Mouse (Mus musculus) C2C12 (cell line): Measurements from ENCODE around the gene Hist1h4h. TPM values are rescaled to one million over a fixed set of nuclear protein-coding genes. Genes with fewer than 3 reads are reported as not detected.
"Not testable (repeated sequence)": the region's sequence is repeated elsewhere in the genome, so short reads cannot be mapped to it uniquely, and the experiment has no call there.

Experiments
- H3K27me3 ChIP-seq: one replicate; pipeline ENCODE4 v1.6.1; 2011; ENCODE audit not compliant: control insufficient read depth, insufficient read depth, insufficient read length
- H3K36me3 ChIP-seq: one replicate; pipeline ENCODE4 v1.6.1; 2011; ENCODE audit not compliant: control insufficient read depth, insufficient read depth
- H3K4me3 ChIP-seq: one replicate; pipeline ENCODE4 v1.5.1; 2011; ENCODE audit warnings: mild to moderate bottlenecking, control low read depth; ENCODE audit not compliant: poor library complexity, insufficient read depth, severe bottlenecking
- H3K79me2 ChIP-seq: one replicate; pipeline ENCODE4 v1.6.1; 2011; ENCODE audit not compliant: control insufficient read depth, insufficient read depth
- H3K79me3 ChIP-seq: one replicate; pipeline ENCODE4 v1.6.1; 2011; ENCODE audit warnings: low read depth, control low read depth
- H3ac ChIP-seq: one replicate; pipeline ENCODE3; 2011; ENCODE audit warnings: low read depth; ENCODE audit not compliant: control insufficient read depth, insufficient read length
- CEBPB ChIP-seq: IDR thresholded peaks from one replicate; pipeline ENCODE4 v1.6.1; 2011; ENCODE audit warnings: low read depth, mild to moderate bottlenecking, control low read depth, moderate library complexity
- CTCF ChIP-seq: IDR thresholded peaks from one replicate; pipeline ENCODE4 v1.5.1; 2011; ENCODE audit not compliant: control insufficient read depth, insufficient read depth, insufficient read length
- FOSL1 ChIP-seq: IDR thresholded peaks from one replicate; pipeline ENCODE4 v1.8.0; 2011; ENCODE audit warnings: mild to moderate bottlenecking, low read length; ENCODE audit not compliant: poor library complexity, insufficient read depth, severe bottlenecking
- MAX ChIP-seq: IDR thresholded peaks from one replicate; pipeline ENCODE4 v1.6.1; 2011; ENCODE audit warnings: mild to moderate bottlenecking, control low read depth
- MYOD1 ChIP-seq: IDR thresholded peaks from one replicate; pipeline ENCODE4 v1.6.1; 2011; ENCODE audit warnings: low read depth; ENCODE audit not compliant: control insufficient read depth, insufficient read length
- MYOG ChIP-seq: IDR thresholded peaks from one replicate; pipeline ENCODE4 v1.6.1; 2011; ENCODE audit not compliant: control insufficient read depth, insufficient read length; ENCODE audit errors: extremely low read depth
- USF1 ChIP-seq: IDR thresholded peaks from one replicate; pipeline ENCODE4 v1.6.1; 2011; ENCODE audit warnings: low read depth, mild to moderate bottlenecking, control low read depth, moderate library complexity
- polyA plus RNA-seq: library from polyadenylated mRNA; unstranded; fragments of >200 nt; fragmentation: generic; extraction: Trizol; gene quantifications from one replicate; pipeline ENCODE4 v1.2.1, GENCODE M21; 2012; ENCODE audit warnings: missing spikeins

Hist1h4h gene
- polyA plus RNA-seq, 1 experiment, result 6.9 TPM

DNA sequence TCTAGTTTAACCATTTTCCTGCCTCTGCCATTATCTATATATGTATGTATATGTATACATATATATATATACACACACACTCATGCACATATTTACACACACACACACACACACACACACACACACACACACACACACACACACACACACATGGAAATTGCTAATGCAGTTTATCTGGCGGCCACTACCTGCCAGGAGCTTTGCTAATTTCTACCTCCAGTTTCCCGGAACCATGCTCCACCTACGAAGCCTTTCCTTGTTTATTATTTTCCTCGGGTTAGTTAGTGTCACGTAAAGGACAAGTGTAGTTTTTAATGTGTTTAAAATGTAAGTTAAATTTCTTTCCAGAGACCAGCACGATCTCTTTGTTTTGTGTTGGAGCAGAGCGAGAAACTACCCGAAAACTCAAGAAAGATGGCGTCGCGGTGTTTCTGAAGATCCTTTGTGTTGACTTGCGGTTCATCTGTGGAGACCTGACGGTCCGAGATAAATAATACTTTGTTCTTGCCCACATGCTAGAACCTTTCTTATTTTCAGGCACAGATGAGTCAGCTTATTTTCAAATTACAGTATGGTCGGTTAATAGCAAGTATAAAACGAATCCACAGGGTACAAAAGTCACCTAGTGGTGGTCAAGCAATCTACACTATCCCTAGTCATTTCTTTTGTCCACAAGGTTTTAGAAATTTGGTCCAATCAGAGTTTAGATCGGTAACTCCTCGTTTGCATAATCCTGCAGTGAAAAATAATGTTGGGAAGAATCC, 32.0 kb downstream of the Hist1h4h start:
- no peaks in the 10 kb centered on the region for H3K27me3 ChIP-seq
- TF ChIP-seq CEBPB (peak; percentile 3), MAX (no peak)
- peak overlapping the region; percentile 63 for H3ac ChIP-seq

DNA sequence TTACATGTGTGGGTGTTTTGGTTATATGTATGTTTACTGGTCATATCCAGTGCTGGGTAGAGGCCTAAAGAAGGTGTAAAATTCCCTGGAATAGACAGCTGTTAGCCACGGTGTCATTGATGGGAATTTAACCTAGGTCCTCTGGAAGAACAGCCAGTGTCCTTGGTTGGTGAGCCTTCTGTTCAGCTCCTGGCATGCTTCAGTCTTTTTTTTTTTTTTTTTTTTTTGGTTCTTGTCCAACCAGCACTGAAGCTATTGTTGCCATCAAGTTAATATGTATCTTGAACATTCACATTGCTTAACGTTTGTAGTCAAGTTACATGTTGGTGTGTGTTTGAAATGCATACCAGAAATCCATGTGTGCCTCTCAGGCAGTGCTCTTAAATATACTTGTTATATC, 33.6 kb downstream of the Hist1h4h start:
- Histone ChIP-seq H3K4me3 (no peak overlapping the region), H3K79me2 (no peaks in the 10 kb centered on the region), H3K36me3 (no peaks in the 10 kb centered on the region), H3K79me3 (no peaks in the 10 kb centered on the region), H3K27me3 (no peaks in the 10 kb centered on the region), H3ac (no peak overlapping the region)
- TF ChIP-seq CTCF, result no peak
- TF ChIP-seq MYOG, result no peak

More for the DNA sequence above, 32.0 kb downstream of the Hist1h4h start:
- Histone ChIP-seq H3K79me3 (no peaks in the 10 kb centered on the region), H3K79me2 (no peaks in the 10 kb centered on the region), H3K36me3 (no peaks in the 10 kb centered on the region), H3K4me3 (no peak overlapping the region)

DNA sequence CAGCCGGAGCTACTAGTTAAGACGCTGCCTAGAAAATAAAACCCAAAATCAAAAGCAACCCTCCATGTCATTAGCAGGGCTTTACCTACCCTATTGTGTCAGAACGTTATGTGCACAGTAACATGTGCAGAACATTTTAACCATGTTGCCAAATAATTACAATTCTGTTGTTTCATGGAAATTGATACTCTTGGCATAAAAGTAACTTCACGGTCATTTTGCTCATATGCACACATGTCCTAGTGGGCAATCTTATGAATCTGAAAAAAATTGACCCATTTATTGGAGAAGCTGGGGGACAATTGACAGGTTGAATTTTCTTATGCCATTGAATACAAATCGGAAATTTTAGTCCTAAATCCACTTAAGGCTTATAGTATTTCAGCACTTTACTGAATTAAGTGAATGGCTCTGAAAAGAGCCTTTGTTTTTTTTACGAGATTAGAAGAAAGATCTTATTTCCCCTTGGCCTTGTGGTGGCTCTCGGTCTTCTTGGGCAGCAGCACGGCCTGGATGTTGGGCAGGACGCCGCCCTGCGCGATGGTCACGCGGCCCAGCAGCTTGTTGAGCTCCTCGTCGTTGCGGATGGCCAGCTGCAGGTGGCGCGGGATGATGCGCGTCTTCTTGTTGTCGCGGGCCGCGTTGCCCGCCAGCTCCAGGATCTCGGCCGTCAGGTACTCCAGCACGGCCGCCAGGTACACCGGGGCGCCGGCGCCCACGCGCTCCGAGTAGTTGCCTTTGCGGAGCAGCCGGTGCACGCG, 39.6 kb downstream of the Hist1h4h start:
- H3K79me3 ChIP-seq, H3K4me3 ChIP-seq, H3K27me3 ChIP-seq, H3K36me3 ChIP-seq, H3K79me2 ChIP-seq: not testable (repeated sequence)
- peak overlapping the region; percentile 40 for H3ac ChIP-seq

DNA sequence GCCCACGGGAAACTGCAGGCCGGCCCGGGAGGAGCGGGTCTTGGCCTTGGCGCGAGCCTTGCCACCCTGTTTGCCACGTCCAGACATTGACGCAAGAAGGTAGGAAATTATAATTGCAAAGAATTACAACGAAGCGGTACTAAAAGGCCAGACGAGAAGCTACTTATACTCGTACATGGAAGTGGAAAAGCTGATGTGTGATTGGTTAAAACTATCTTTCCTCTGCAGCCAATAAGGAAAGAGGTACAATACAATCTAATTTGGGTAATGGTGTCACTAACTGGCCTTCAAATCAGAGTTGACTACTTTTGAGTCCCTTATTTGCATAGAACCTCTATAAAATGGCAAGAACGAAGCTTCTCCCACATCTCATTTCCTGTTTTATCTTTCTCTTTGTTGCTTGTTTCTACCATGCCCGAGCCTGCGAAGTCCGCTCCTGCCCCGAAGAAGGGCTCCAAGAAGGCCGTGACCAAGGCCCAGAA, 40.2 kb downstream of the Hist1h4h start, which contains the start of the genes Hist1h2ae and Hist1h2bg:
TSS of gene Hist1h2ae (minus strand) at position 199 of the 482 bp plus-strand sequence.
TSS of gene Hist1h2bg (plus strand) at position 375 of the 482 bp plus-strand sequence.
- H3K27me3 ChIP-seq, result no peaks in the 10 kb centered on the region
- no peaks in the 10 kb centered on the region for H3K36me3 ChIP-seq
- H3K79me2 ChIP-seq, result no peaks in the 10 kb centered on the region
- no peak for TF ChIP-seq FOSL1
- peak; percentile 64 for TF ChIP-seq CEBPB
- H3K4me3 ChIP-seq, result peak within 1 kb of the TSS; percentile 27
- no peaks in the 10 kb centered on the region for H3K79me3 ChIP-seq
- peak within 1 kb of the TSS; percentile 40 for H3ac ChIP-seq

DNA sequence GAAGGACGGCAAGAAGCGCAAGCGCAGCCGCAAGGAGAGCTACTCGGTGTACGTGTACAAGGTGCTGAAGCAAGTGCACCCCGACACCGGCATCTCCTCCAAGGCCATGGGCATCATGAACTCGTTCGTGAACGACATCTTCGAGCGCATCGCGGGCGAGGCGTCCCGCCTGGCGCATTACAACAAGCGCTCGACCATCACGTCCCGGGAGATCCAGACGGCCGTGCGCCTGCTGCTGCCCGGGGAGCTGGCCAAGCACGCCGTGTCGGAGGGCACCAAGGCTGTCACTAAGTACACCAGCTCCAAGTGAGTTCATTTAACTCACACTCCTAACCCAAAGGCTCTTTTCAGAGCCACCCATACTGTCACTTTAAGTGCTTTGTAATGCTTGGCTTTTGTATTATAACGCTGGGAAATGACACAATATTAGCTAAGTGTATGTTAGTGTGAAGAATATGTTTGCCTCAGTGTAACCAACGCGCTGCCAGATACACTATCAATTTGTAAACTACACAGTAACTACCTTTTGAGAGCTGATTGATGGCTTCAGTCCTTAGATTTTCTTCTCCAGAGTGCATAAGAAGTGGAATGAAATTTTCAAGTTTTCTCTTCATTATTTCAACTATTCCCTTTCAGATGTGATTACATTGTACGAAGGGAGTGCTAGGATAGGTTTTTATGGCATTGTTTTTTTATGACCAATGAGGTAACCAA, 40.8 kb downstream of the Hist1h4h start:
- H3K79me2 ChIP-seq, H3K36me3 ChIP-seq, H3K79me3 ChIP-seq, H3K27me3 ChIP-seq: not testable (repeated sequence)
- peak overlapping the region; percentile 4 for H3ac ChIP-seq
- H3K4me3 ChIP-seq, result peak overlapping the region; percentile 27

DNA sequence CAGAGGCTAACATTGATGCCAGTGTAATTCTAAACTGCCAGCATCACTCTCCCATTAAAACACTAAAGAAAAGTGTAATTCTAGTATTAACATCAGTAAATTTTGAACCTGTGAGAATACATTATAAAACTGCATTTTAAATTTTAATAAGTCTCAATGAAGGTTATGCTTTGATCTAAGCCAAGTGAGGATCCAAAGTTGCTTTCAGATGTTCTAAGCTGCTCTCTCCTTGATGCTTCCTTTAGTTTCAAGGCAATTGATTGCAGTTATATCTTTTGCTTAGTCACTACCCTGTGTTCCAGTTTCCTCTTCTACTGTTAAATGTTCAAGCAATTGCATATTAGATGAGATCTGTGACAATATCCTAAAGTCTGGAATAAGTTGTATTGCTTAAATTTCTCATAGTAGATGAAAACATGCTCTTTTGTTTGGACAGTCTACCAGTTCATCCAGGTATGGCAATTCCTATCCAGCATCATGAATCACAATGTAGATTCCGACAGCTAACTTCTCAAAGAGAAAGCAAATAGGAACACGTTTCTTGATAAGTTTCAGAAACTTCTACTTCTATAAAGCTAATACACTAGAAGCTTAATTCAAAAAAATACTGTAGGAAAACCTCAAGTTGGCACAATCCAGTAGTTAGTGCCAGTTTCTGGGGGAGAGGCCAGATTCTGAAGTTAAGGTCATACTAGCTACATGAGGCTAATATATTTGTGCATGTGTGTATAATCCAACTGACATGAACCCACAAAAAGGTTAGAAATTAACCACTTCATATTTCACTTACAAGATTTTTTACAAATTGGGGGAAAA, 41.6 kb downstream of the Hist1h4h start:
- Histone ChIP-seq H3K27me3 (no peaks in the 10 kb centered on the region), H3K79me3 (no peaks in the 10 kb centered on the region), H3ac (peak overlapping the region; percentile 45), H3K79me2 (no peaks in the 10 kb centered on the region), H3K36me3 (no peaks in the 10 kb centered on the region), H3K4me3 (peak overlapping the region; percentile 27)
- TF ChIP-seq MYOG, result no peak
- no peak for TF ChIP-seq CTCF
- TF ChIP-seq MAX, result no peak
- TF ChIP-seq USF1, result no peak
- no peak for TF ChIP-seq MYOD1
- TF ChIP-seq CEBPB, result no peak
- TF ChIP-seq FOSL1, result no peak

DNA sequence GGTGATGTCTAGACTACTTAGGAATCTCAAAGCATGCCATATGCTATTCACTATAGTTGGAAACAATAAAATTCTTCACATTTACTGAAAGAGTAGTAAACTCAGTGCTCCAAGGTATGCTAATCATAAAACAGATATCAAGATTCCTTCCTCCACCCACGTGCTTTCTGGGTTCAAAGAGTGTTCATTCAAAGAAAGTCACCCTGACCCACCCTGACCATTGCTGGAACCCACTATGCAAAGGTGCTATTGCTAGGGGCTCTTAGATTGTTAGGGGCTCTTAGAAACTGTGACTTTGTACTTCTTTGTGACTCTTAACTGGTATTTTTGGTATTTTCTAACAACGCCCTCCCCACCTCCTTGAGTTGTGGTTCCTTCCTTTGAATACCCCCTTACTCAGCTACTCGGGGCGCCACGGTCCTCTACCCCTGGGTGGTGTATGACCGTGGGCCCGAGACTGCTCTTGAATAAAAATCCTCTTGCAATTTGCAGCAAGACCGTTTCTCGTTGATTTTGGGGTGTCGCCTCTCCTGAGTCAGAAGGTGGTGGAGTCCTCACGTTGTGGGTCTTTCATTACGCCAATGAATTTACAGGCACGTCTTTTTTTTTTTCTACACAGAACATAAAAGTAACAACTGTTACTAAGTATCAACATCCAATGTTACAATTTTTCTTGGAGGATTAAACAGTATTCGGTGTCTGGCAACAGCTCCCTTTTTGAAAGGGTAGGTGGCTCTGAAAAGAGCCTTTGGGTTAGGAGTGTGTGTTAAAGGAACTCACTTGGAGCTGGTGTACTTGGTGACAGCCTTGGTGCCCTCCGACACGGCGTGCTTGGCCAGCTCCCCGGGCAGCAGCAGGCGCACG, 42.4 kb downstream of the Hist1h4h start:
- H3K79me2 ChIP-seq, H3K27me3 ChIP-seq, H3K36me3 ChIP-seq, H3K79me3 ChIP-seq: not testable (repeated sequence)
- Histone ChIP-seq H3K4me3 (peak overlapping the region; percentile 25), H3ac (peak overlapping the region; percentile 53)

DNA sequence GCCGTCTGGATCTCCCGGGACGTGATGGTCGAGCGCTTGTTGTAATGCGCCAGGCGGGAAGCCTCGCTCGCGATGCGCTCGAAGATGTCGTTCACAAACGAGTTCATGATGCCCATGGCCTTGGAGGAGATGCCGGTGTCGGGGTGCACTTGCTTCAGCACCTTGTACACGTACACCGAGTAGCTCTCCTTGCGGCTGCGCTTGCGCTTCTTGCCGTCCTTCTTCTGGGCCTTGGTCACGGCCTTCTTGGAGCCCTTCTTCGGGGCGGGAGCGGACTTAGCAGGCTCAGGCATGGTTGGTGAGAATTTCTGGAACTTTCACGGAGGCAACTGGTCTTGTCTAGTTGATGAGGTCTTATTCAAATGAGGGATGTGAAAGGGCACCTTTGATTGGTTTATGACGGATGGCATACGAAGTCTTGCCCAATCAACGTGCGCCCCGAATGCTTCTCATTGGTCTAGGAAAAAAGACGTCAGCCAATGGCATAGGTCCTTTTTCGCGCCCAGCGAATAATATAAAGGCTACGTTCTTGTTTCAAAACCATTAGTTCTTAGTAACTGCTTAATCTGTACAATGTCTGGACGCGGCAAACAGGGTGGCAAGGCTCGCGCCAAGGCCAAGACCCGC, 43.2 kb downstream of the Hist1h4h start, which contains the start of the genes Hist1h2bf and Hist1h2ad:
TSS of gene Hist1h2bf (minus strand) at position 299 of the 627 bp plus-strand sequence.
TSS of gene Hist1h2ad (plus strand) at position 484 of the 627 bp plus-strand sequence.
- Histone ChIP-seq H3K4me3 (peak within 1 kb of the TSS; percentile 25), H3ac (peak within 1 kb of the TSS; percentile 53)
- not testable (repeated sequence) for H3K79me2 ChIP-seq, H3K79me3 ChIP-seq, H3K36me3 ChIP-seq, H3K27me3 ChIP-seq
